Mouse (Mus musculus): ENCODE results near the gene Nepn. TPM values are rescaled to one million over a fixed set of nuclear protein-coding genes. Genes with fewer than 3 reads are reported as not detected.
A peak's percentile ranks its signal among the peaks of the same experiment; 100 is the strongest.

The Nepn gene
- total and polyA plus RNA-seq, 3 experiments: not detected

GRCm38 (mm10) chr10:52368376-52368775, 20.4 kb upstream of the Nepn start:
- H3K4me2 ChIP-seq (ENCODE audit: insufficient read depth, low read depth, poor library complexity, severe bottlenecking): no peak overlapping the region
- no peak for TF ChIP-seq ZKSCAN1 (IDR thresholded peaks at IDR 0.05; ENCODE audit: borderline replicate concordance, low read depth, low read length)
- no peak for TF ChIP-seq UBTF (IDR thresholded peaks at IDR 0.05; ENCODE audit: low read depth, low read length)
- no peak for TF ChIP-seq ZNF384 (IDR thresholded peaks at IDR 0.05; ENCODE audit: low read depth, low read length)
- TF ChIP-seq IRF4 (IDR thresholded peaks at IDR 0.05; ENCODE audit: low read depth, low read length): no peak
- TF ChIP-seq E2F4 (IDR thresholded peaks at IDR 0.05; ENCODE audit: insufficient replicate concordance, low read depth, low read length): no peak
- no peak for TF ChIP-seq MYC (IDR thresholded peaks at IDR 0.05; ENCODE audit: low read depth, low read length)
- TF ChIP-seq CTCF (conservative IDR thresholded peaks at IDR 0.05 in 1 of 2, IDR thresholded peaks at IDR 0.05 in 1 of 2; ENCODE audit: low read depth in 2 of 2, low read length in 2 of 2): no peak
- no peak for TF ChIP-seq SMC3 (IDR thresholded peaks at IDR 0.05; ENCODE audit: low read depth, low read length)
- TF ChIP-seq CHD1 (IDR thresholded peaks at IDR 0.05; ENCODE audit: low read depth, low read length): no peak
- TF ChIP-seq NELFE (IDR thresholded peaks at IDR 0.05; ENCODE audit: low read depth, low read length): no peak
- TF ChIP-seq TCF12 (IDR thresholded peaks at IDR 0.05; ENCODE audit: low read depth, low read length): no peak
- no peak for TF ChIP-seq USF1 (IDR thresholded peaks at IDR 0.05; ENCODE audit: low read depth, low read length)
- no peak for TF ChIP-seq POLR2AphosphoS2 (IDR thresholded peaks at IDR 0.05; ENCODE audit: low read depth, low read length)
- no peak for TF ChIP-seq ZMIZ1 (IDR thresholded peaks at IDR 0.05; ENCODE audit: low read depth, low read length)
- no peak for TF ChIP-seq MEF2A (IDR thresholded peaks at IDR 0.05; ENCODE audit: borderline replicate concordance, low read depth, low read length)
- no peak for TF ChIP-seq JUN (IDR thresholded peaks at IDR 0.05; ENCODE audit: insufficient read depth, low read depth, low read length)
- no peak for TF ChIP-seq KAT2A (IDR thresholded peaks at IDR 0.05; ENCODE audit: insufficient replicate concordance, low read length)
- TF ChIP-seq CHD2 (IDR thresholded peaks at IDR 0.05; ENCODE audit: low read length): no peak
- H3K9ac ChIP-seq (ENCODE audit: insufficient read depth, low read depth): no peak overlapping the region
- dilution Hi-C loops (cut with MboI; ENCODE audit: extremely low pct_ligation_motif_present, extremely low pct_unique_long_range_greater_than_20kb, low sequenced_read_pairs): no loop called here
- no peak overlapping the region for H3K4me3 ChIP-seq (replicated peaks in 1 of 3; ENCODE audit: low read depth in 2 of 3, low read length in 2 of 3, poor library complexity in 1 of 3)
- H3K27ac ChIP-seq (ENCODE audit: insufficient read depth, low read depth): no peak overlapping the region
- peaks cover 2 to 17% of the 10 kb centered on the region in 2 experiments for H3K36me3 ChIP-seq (replicated peaks in 1 of 2; ENCODE audit: control insufficient read depth in 1 of 2, insufficient read depth in 1 of 2, low read length in 1 of 2)
- DNase-seq (ENCODE audit: extremely low read depth): no peak
- no peaks in the 10 kb centered on the region for H3K9me3 ChIP-seq (replicated peaks; ENCODE audit: low read length)
- H3K4me1 ChIP-seq (ENCODE audit: control insufficient read depth in 1 of 2, insufficient read depth in 2 of 2): peaks cover 0 to 23% of the 10 kb centered on the region in 2 experiments; a peak in 2 of 4 replicates
- peaks cover 9% of the 10 kb centered on the region for H3K79me2 ChIP-seq (replicated peaks; ENCODE audit: control insufficient read depth, extremely low read depth, insufficient read depth, poor library complexity, severe bottlenecking)
- in situ Hi-C loops (cut with MboI; ENCODE audit: low pct_ligation_motif_present, low pct_unique_long_range_greater_than_20kb, low sequenced_read_pairs): no loop called here
- H3K27me3 ChIP-seq (replicated peaks): no peaks in the 10 kb centered on the region

- H3K36me3 ChIP-seq (replicated peaks in 1 of 2; ENCODE audit: control insufficient read depth in 1 of 2, insufficient read depth in 1 of 2, low read length in 1 of 2): peaks cover 0 to 5% of the 10 kb centered on the region in 2 experiments
- peaks cover 2 to 66% of the 10 kb centered on the region in 2 experiments; a peak in 2 of 4 replicates for H3K4me1 ChIP-seq (ENCODE audit: control insufficient read depth in 1 of 2, insufficient read depth in 2 of 2)
- H3K27me3 ChIP-seq (replicated peaks): no peaks in the 10 kb centered on the region
- no peaks in the 10 kb centered on the region for H3K9me3 ChIP-seq (replicated peaks; ENCODE audit: low read length)
- H3K79me2 ChIP-seq (replicated peaks; ENCODE audit: control insufficient read depth, extremely low read depth, insufficient read depth, poor library complexity, severe bottlenecking): peaks cover 17% of the 10 kb centered on the region
- in situ Hi-C loops (cut with MboI; ENCODE audit: low pct_ligation_motif_present, low pct_unique_long_range_greater_than_20kb, low sequenced_read_pairs) (no loop called here), dilution Hi-C loops (cut with MboI; ENCODE audit: extremely low pct_ligation_motif_present, extremely low pct_unique_long_range_greater_than_20kb, low sequenced_read_pairs) (no loop called here)
- DNase-seq (ENCODE audit: extremely low read depth): peak; percentile 93
- no peak overlapping the region for H3K4me3 ChIP-seq (replicated peaks in 1 of 3; ENCODE audit: low read depth in 2 of 3, low read length in 2 of 3, poor library complexity in 1 of 3)
- no peak overlapping the region for H3K27ac ChIP-seq (ENCODE audit: insufficient read depth, low read depth)
- H3K4me2 ChIP-seq (ENCODE audit: insufficient read depth, low read depth, poor library complexity, severe bottlenecking): no peak overlapping the region
- H3K9ac ChIP-seq (ENCODE audit: insufficient read depth, low read depth): no peak overlapping the region
- TF ChIP-seq GABPA (IDR thresholded peaks at IDR 0.05; ENCODE audit: insufficient replicate concordance, low read depth, low read length) (no peak), POLR2AphosphoS2 (IDR thresholded peaks at IDR 0.05; ENCODE audit: low read depth, low read length) (no peak), JUND (conservative IDR thresholded peaks at IDR 0.05; ENCODE audit: low read depth, low read length) (no peak; the same call in 1 of the 2 replicates), MYC (IDR thresholded peaks at IDR 0.05; ENCODE audit: low read depth, low read length) (0 out of 2 replicates have a peak, but pooled peaks have one; percentile 23), BHLHE40 (IDR thresholded peaks at IDR 0.05; ENCODE audit: low read depth, low read length) (peak; percentile 97), MAX (IDR thresholded peaks at IDR 0.05; ENCODE audit: low read length) (no peak), MXI1 (IDR thresholded peaks at IDR 0.05; ENCODE audit: low read depth, low read length) (no peak), EP300 (IDR thresholded peaks at IDR 0.05; ENCODE audit: low read length) (peak; percentile 81), ELF1 (IDR thresholded peaks at IDR 0.05; ENCODE audit: low read depth, low read length) (no peak), RCOR1 (conservative IDR thresholded peaks at IDR 0.05; ENCODE audit: low read depth, low read length) (no peak), ZC3H11A (IDR thresholded peaks at IDR 0.05; ENCODE audit: low read depth, low read length) (no peak), JUN (IDR thresholded peaks at IDR 0.05; ENCODE audit: insufficient read depth, low read depth, low read length) (no peak), SIN3A (IDR thresholded peaks at IDR 0.05; ENCODE audit: low read length) (peak; percentile 27; the same call in 1 of the 2 replicates), ETS1 (conservative IDR thresholded peaks at IDR 0.05; ENCODE audit: low read depth, low read length) (peak; percentile 66), POLR2A (IDR thresholded peaks at IDR 0.05; ENCODE audit: low read depth, low read length) (no peak), MEF2A (IDR thresholded peaks at IDR 0.05; ENCODE audit: borderline replicate concordance, low read depth, low read length) (0 out of 2 replicates have a peak, but pooled peaks have one; percentile 23), IRF4 (IDR thresholded peaks at IDR 0.05; ENCODE audit: low read depth, low read length) (peak; percentile 47; the same call in 1 of the 2 replicates), CHD1 (IDR thresholded peaks at IDR 0.05; ENCODE audit: low read depth, low read length) (no peak), NELFE (IDR thresholded peaks at IDR 0.05; ENCODE audit: low read depth, low read length) (no peak), MAZ (IDR thresholded peaks at IDR 0.05; ENCODE audit: low read depth, low read length) (no peak), RAD21 (IDR thresholded peaks at IDR 0.05; ENCODE audit: low read depth, low read length) (no peak), TCF12 (IDR thresholded peaks at IDR 0.05; ENCODE audit: low read depth, low read length) (peak; percentile 47; the same call in 1 of the 2 replicates)
Observed at GRCm38 (mm10) chr10:52373834-52374233, 14.9 kb upstream of the Nepn start.
